Mouse (Mus musculus) MEL (cell line): ENCODE results near the gene Zdhhc7. TPM values are rescaled to one million over a fixed set of nuclear protein-coding genes. Genes with fewer than 3 reads are reported as not detected.

ENCODE experiments used
- DNase-seq: peaks from one replicate; pipeline ENCODE4 v3.0.0; 2011; ENCODE audit warnings: low read depth, low spot score
- H3K27ac ChIP-seq: 2 replicates; pipeline ENCODE4 v1.5.1; 2012; ENCODE audit warnings: low read depth, mild to moderate bottlenecking, control low read depth, low read length, moderate library complexity; ENCODE audit not compliant: control insufficient read depth
- H3K27me3 ChIP-seq, 2 experiments: fragments of 150-350 bp in 1 of 2; sonication (generic) in 1 of 2; 2 replicates each; pipeline ENCODE4 v1.6.1; 2012; ENCODE audit warnings: low read length in 2 of 2, mild to moderate bottlenecking in 2 of 2, improper control_type of control experiment in 1 of 2, moderate library complexity in 1 of 2; ENCODE audit not compliant: insufficient read depth in 2 of 2, control insufficient read depth in 1 of 2
- H3K36me3 ChIP-seq, 2 experiments: 2 replicates each; pipeline ENCODE4 v1.6.1; 2012 to 2014; ENCODE audit warnings: low read length in 2 of 2, improper control_type of control experiment in 1 of 2, inconsistent platforms in 1 of 2, mild to moderate bottlenecking in 1 of 2; ENCODE audit not compliant: insufficient read depth in 2 of 2, control insufficient read depth in 1 of 2
- H3K4me1 ChIP-seq, 2 experiments: fragments of 150-350 bp in 1 of 2; sonication (generic) in 1 of 2; 2 replicates each; pipeline ENCODE4 v1.6.1; 2012; ENCODE audit warnings: low read length in 2 of 2, improper control_type of control experiment in 1 of 2, mild to moderate bottlenecking in 1 of 2; ENCODE audit not compliant: insufficient read depth in 2 of 2, control insufficient read depth in 1 of 2
- H3K4me3 ChIP-seq, 2 experiments: fragments of 150-350 bp in 1 of 2; sonication (generic) in 1 of 2; 2 replicates each; pipeline ENCODE4 v1.5.1; 2012; ENCODE audit warnings: low read depth in 2 of 2, low read length in 2 of 2, mild to moderate bottlenecking in 2 of 2, moderate library complexity in 2 of 2, control low read depth in 1 of 2, improper control_type of control experiment in 1 of 2; ENCODE audit not compliant: control insufficient read depth in 1 of 2, insufficient read depth in 1 of 2
- H3K79me2 ChIP-seq: 2 replicates; pipeline ENCODE4 v1.6.1; 2012; ENCODE audit warnings: mild to moderate bottlenecking, low read length, moderate library complexity; ENCODE audit not compliant: control insufficient read depth, poor library complexity, insufficient read depth
- H3K9ac ChIP-seq: 2 replicates; pipeline ENCODE4 v1.6.1; 2012; ENCODE audit warnings: low read depth, mild to moderate bottlenecking, control low read depth, low read length, moderate library complexity; ENCODE audit not compliant: control insufficient read depth, poor library complexity, severe bottlenecking
- H3K9me3 ChIP-seq: fragments of 150-350 bp; sonication (generic); replicated peaks from 2 replicates; pipeline ENCODE4 v1.6.1; 2012; ENCODE audit warnings: mild to moderate bottlenecking, low read length, improper control_type of control experiment, moderate library complexity; ENCODE audit not compliant: insufficient read depth
- CHD1 ChIP-seq: IDR thresholded peaks from 2 replicates; pipeline ENCODE4 v1.6.1; 2012; ENCODE audit warnings: low read depth, mild to moderate bottlenecking, inconsistent platforms, low read length, improper control_type of control experiment
- CTCF ChIP-seq, 3 experiments: IDR thresholded peaks in 2 of 3; conservative IDR thresholded peaks in 1 of 3; 2 replicates each; pipeline ENCODE4 v1.5.1; 2011 to 2012; ENCODE audit warnings: low read length in 3 of 3, low read depth in 2 of 3, mild to moderate bottlenecking in 2 of 3, improper control_type of control experiment in 1 of 3, inconsistent platforms in 1 of 3, mixed read lengths in 1 of 3, moderate library complexity in 1 of 3; ENCODE audit not compliant: control insufficient read depth in 1 of 3, insufficient read depth in 1 of 3, poor library complexity in 1 of 3, severe bottlenecking in 1 of 3
- EP300 ChIP-seq, 2 experiments: IDR thresholded peaks; 2 replicates each; pipeline ENCODE4 v1.6.1; 2011; ENCODE audit warnings: improper control_type of control experiment in 2 of 2, low read length in 2 of 2, low read depth in 1 of 2, mild to moderate bottlenecking in 1 of 2
- GABPA ChIP-seq: IDR thresholded peaks from 2 replicates; pipeline ENCODE4 v1.6.1; 2012; ENCODE audit warnings: low read depth, mild to moderate bottlenecking, inconsistent platforms, low read length, improper control_type of control experiment, moderate library complexity
- MAZ ChIP-seq: IDR thresholded peaks from 2 replicates; pipeline ENCODE4 v1.6.1; 2012; ENCODE audit warnings: low read depth, mild to moderate bottlenecking, inconsistent platforms, low read length, improper control_type of control experiment
- MEF2A ChIP-seq: IDR thresholded peaks from 2 replicates; pipeline ENCODE4 v1.6.1; 2014; ENCODE audit warnings: low read depth, mild to moderate bottlenecking, inconsistent platforms, low read length, improper control_type of control experiment; ENCODE audit not compliant: poor library complexity, insufficient replicate concordance, severe bottlenecking; ENCODE audit errors: extremely low read depth
- MXI1 ChIP-seq: IDR thresholded peaks from 2 replicates; pipeline ENCODE4 v1.6.1; 2011; ENCODE audit warnings: mild to moderate bottlenecking, low read depth, low read length, improper control_type of control experiment
- POLR2A ChIP-seq, 2 experiments: IDR thresholded peaks; 2 replicates each; pipeline ENCODE4 v1.6.1; 2011 to 2012; ENCODE audit warnings: low read length in 2 of 2, mild to moderate bottlenecking in 2 of 2, control low read depth in 1 of 2, improper control_type of control experiment in 1 of 2, low read depth in 1 of 2, moderate library complexity in 1 of 2; ENCODE audit not compliant: control insufficient read depth in 1 of 2, insufficient read depth in 1 of 2, poor library complexity in 1 of 2
- RCOR1 ChIP-seq: IDR thresholded peaks from 2 replicates; pipeline ENCODE4 v1.6.1; 2012; ENCODE audit warnings: low read depth, mild to moderate bottlenecking, inconsistent platforms, low read length, improper control_type of control experiment
- SIN3A ChIP-seq: IDR thresholded peaks from 2 replicates; pipeline ENCODE4 v1.6.1; 2012; ENCODE audit warnings: low read length, improper control_type of control experiment, inconsistent platforms
- TAL1 ChIP-seq: IDR thresholded peaks from 2 replicates; pipeline ENCODE4 v1.6.1; 2012; ENCODE audit warnings: mild to moderate bottlenecking, inconsistent platforms, low read length, moderate library complexity, mixed read lengths
- TCF12 ChIP-seq: IDR thresholded peaks from 2 replicates; pipeline ENCODE4 v1.6.1; 2014; ENCODE audit warnings: low read depth, mild to moderate bottlenecking, inconsistent platforms, low read length, improper control_type of control experiment, moderate library complexity
- USF2 ChIP-seq, 2 experiments: IDR thresholded peaks; 2 replicates each; pipeline ENCODE4 v1.6.1; 2011 to 2012; ENCODE audit warnings: improper control_type of control experiment in 2 of 2, low read length in 2 of 2, borderline replicate concordance in 1 of 2, inconsistent platforms in 1 of 2, low read depth in 1 of 2, mild to moderate bottlenecking in 1 of 2; ENCODE audit not compliant: insufficient read depth in 1 of 2
- polyA plus RNA-seq, 2 experiments: library from polyadenylated mRNA; stranded (reverse) in 1 of 2; unstranded in 1 of 2; fragments of >175 nt in 1 of 2; fragments of >200 nt in 1 of 2; gene quantifications; 2 replicates each; pipeline versions ENCODE4 v1.2.1 to v1.2.4; 2012; ENCODE audit warnings: low replicate concordance in 2 of 2, low read depth in 1 of 2; ENCODE audit not compliant: insufficient read length in 2 of 2, insufficient read depth in 1 of 2, missing spikeins in 1 of 2
- total RNA-seq: library from RNA; depleted of rRNA; stranded (reverse); fragments of 300-350 nt; gene quantifications from 2 replicates; pipeline ENCODE4 v1.2.3, GENCODE M21; 2012

Zdhhc7 gene
- total and polyA plus RNA-seq, 3 experiments: 51.0 to 126 (median 54.4) TPM

DNA sequence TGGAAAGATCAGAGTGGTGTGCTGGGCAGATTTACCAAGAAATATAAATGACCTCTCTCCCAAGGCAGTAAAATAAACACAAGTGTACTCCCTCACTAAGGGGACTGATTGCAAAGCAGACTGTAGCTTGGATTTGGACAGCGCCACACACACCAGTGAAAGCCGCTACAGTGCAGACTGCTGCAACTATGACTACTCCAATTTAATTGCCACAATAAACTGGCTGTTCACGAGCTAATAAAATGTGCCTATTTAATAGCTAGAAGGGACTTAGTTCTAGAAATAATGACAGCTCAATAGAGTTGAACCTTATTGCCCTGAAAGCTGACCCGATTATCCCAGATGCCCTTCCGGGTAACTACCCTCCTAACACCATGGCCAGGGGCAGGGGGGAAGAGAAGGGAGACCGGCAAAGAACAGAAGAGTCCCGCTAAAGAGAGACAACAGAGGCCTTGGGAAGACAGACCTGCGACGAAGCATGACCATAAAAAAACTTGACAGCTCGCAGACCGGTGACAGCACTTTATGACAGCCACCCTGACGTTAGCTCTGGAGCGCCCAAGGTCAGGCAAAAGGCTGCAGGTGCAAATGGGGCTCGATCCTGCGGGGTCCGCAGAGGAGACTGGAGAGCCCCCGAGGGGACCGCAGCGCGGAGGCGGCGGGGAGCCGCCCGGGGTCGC is 754 bp downstream of the Zdhhc7 start:
- H3K4me1 ChIP-seq: peaks cover 6 to 12% of the 10 kb centered on the region in 2 experiments; a peak in 2 of 4 replicates
- peaks cover 29% of the 10 kb centered on the region for H3K79me2 ChIP-seq
- peaks cover 0 to 12% of the 10 kb centered on the region in 2 experiments; a peak in 2 of 4 replicates for H3K36me3 ChIP-seq
- no peak overlapping the region for H3K27ac ChIP-seq
- H3K9ac ChIP-seq: peak overlapping the region; percentile 89
- DNase-seq: peak; percentile 45
- peak overlapping the region; percentile 98 to 99 for H3K4me3 ChIP-seq
- H3K9me3 ChIP-seq: no peaks in the 10 kb centered on the region
- no peak for TF ChIP-seq TAL1
- TF ChIP-seq USF2 (IDR thresholded peaks at IDR 0.05; ENCODE audit: borderline replicate concordance in 1 of 2, insufficient read depth in 1 of 2, low read depth in 1 of 2, low read length in 2 of 2): no peak
- TF ChIP-seq CHD1: 0 out of 2 replicates have a peak, but pooled peaks have one; percentile 35
- no peak for TF ChIP-seq TCF12
- TF ChIP-seq MEF2A: no peak
- TF ChIP-seq GABPA: 0 out of 2 replicates have a peak, but pooled peaks have one; percentile 5
- no peak for TF ChIP-seq CTCF (IDR thresholded peaks at IDR 0.05 in 2 of 3, conservative IDR thresholded peaks at IDR 0.05 in 1 of 3; ENCODE audit: control insufficient read depth in 1 of 3, insufficient read depth in 1 of 3, low read depth in 2 of 3, low read length in 3 of 3, poor library complexity in 1 of 3, severe bottlenecking in 1 of 3)
- TF ChIP-seq SIN3A: peak; percentile 33; the same call in 1 of the 2 replicates
- TF ChIP-seq MXI1: no peak; the same call in 1 of the 2 replicates
- TF ChIP-seq RCOR1: 0 out of 2 replicates have a peak, but pooled peaks have one; percentile 0
- no peaks in the 10 kb centered on the region for H3K27me3 ChIP-seq

DNA sequence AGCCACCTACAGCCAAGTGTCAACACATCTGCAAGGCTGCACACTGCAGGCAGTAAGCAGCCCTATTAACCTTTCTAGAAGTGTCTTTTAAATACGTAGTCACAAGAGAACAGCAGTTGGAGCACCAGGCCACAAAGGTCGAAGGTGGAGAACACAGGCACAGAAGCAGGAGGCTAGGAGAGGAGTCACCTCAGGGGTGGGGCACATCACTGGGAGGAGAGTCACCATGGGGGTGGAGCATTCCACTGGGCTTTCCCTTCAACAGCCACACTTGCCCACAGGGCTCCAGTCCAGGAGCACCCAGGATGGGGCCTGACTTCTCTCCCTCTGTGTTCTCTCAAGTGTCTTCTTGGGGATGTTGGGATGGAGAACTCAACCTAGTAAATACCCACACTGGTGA is 4.8 kb downstream of the Zdhhc7 start:
- peaks cover 16% of the 10 kb centered on the region for H3K79me2 ChIP-seq
- TF ChIP-seq CTCF (IDR thresholded peaks at IDR 0.05 in 2 of 3, conservative IDR thresholded peaks at IDR 0.05 in 1 of 3; ENCODE audit: control insufficient read depth in 1 of 3, insufficient read depth in 1 of 3, low read depth in 2 of 3, low read length in 3 of 3, poor library complexity in 1 of 3, severe bottlenecking in 1 of 3) (no peak), POLR2A (IDR thresholded peaks at IDR 0.05; ENCODE audit: control insufficient read depth in 1 of 2, insufficient read depth in 1 of 2, low read depth in 1 of 2, low read length in 2 of 2, poor library complexity in 1 of 2) (no peak), MXI1 (no peak), SIN3A (no peak), MAZ (no peak), EP300 (IDR thresholded peaks at IDR 0.05; ENCODE audit: low read depth in 1 of 2, low read length in 2 of 2) (no peak)
- TF ChIP-seq, all 39 proteins: peak for 0
- DNase-seq: no peak
- Histone ChIP-seq H3K27ac (no peak overlapping the region), H3K4me1 (peaks cover 0 to 4% of the 10 kb centered on the region in 2 experiments; a peak in 1 of 4 replicates), H3K4me3 (no peak overlapping the region), H3K9ac (no peak overlapping the region), H3K36me3 (peaks cover 0 to 4% of the 10 kb centered on the region in 2 experiments; a peak in 3 of 4 replicates), H3K27me3 (no peaks in the 10 kb centered on the region), H3K9me3 (no peaks in the 10 kb centered on the region)
